Mouse (Mus musculus) ovary, adult 2 months (tissue): ENCODE results near the gene Pdcl2. TPM values are rescaled to one million over a fixed set of nuclear protein-coding genes. Genes with fewer than 3 reads are reported as not detected.

Source experiments
- polyA plus RNA-seq: library from polyadenylated mRNA; depleted of rRNA; stranded (reverse); fragments of >200 nt; gene quantifications from 2 replicates; pipeline ENCODE4 v1.2.3, GENCODE M21; 2012; rRNA removed

Pdcl2 gene
- polyA plus RNA-seq = not detected in 2 replicates

DNA sequence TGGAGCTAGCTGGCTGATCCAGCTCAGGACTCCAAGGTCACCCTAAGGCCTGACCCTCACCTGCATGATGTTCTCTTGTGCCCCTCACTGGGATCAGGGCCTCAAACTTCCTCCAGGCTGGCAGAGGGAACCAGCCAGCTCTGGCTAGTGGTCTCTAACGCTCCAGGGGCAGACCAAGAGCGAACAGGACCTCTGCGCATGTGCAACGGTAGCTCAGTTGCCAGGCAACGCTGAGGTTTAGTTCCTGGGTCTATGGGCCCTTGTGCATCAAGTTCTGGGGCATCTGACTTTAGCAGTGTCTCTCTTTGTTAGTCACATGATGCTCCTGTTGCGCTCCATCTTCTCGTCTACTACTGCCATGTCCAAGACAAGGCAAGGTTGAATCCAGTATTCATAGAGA, at the start of gene Pdcl2:
Gene Pdcl2 (minus strand): TSS at position 204 of the 400 bp plus-strand sequence.

DNA sequence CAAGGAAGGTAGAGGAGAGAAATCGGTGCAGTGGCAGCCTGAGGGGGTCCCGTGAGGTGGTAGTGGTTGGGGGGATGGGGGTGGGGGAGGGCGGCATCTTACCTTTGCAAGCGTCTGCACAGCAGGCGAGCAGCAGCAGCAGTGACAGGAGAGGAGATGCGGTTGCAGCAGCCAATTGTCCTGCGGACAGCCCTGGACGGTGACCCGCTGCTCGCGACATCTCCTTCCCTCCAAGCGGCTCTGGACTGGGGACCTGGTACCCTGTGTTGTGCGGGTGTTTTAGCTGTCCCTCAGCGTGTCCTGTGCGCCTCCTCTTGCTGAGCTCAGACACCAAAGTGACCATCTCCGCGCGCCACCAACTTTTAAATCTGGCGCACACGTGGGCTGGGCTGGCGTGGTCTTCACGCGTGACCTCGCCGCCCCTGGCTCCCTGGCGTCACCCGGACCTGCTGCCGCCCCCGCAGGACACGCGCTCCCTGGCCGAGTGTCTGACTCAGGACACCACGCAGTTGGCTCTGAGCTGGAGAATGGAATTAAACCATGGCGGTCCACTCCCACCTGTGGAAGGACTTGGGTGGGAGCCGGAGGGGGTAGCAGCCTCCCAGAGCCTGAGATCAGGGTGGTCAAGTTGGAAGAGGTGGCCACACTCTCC, 32.6 kb upstream of the Pdcl2 start, which contains the start of gene Nmu:
Gene Nmu (minus strand): TSS at position 336 of the 652 bp plus-strand sequence.

DNA sequence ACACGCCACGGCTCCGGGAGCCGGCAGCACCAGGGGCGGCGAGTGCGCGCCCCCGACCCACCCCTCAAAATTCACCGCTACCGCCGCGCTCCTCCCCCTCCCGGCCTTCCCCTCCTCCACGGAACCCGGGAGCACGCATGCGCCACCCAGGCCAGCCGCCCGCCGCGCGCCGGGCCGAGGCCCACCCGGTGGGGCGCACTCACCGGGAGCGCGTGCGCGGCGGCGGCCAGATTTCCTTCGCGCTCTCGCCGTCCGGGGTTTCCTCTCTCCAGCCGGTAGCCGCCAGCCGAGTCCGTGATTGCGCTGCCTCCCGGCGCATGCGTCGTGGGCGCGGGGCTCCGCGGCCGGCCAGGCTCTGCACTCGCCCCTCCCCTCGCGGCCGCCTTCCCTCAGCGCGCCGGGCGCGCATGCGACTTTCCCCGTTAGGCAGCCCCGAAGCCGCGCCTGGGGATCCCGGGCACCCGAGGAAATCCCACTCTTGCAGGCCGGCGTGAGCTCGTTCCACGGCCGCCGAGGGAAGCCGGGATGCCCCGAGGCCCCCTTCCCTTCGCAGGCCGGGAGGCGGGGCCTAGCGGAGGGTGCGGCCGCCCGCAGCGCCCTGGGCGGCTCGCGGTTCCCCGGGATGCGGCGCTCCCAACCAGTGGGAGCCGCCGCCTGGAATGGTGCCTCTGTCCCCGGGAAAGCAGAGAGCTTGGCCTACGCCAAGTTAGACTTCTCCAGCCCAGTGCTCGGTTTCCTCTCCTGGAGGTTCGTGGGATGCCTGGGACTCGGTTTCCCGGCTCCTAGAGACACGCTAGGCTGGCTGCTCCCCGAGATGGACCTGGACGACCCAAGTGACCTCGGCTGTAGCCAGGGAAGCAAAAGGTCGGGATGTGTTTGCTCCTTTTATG, 26.3 kb downstream of the Pdcl2 start, which contains the start of gene Clock:
Gene Clock (minus strand): TSS at position 341 of the 890 bp plus-strand sequence.

Other genes starting within 250 kb of the Pdcl2 start
- gene Srd5a3, start 190.9 kb downstream of the Pdcl2 start, polyA plus RNA-seq = 110 and 409 TPM in 2 replicates
- gene Tmem165, start 147.3 kb downstream of the Pdcl2 start, polyA plus RNA-seq = 114 and 191 TPM in 2 replicates
- 13.3 and 21.2 TPM in 2 replicates for gene Clock, start 26.4 kb downstream of the Pdcl2 start, polyA plus RNA-seq
- 0.27 and 0.55 TPM in 2 replicates for gene Nmu, start 32.6 kb upstream of the Pdcl2 start, polyA plus RNA-seq
- not detected in 2 replicates for gene Gm7271, start 152.9 kb upstream of the Pdcl2 start, polyA plus RNA-seq
- gene Exoc1, start 198.2 kb upstream of the Pdcl2 start, polyA plus RNA-seq = 42.5 and 44.1 TPM in 2 replicates